Mouse (Mus musculus) liver, postnatal 0 days (tissue): ENCODE results near the gene Arhgap35.

ENCODE experiments used
- CTCF ChIP-seq: sonication (generic); IDR thresholded peaks from 2 replicates; pipeline ENCODE4 v1.5.1; 2016; ENCODE audit warnings: antibody characterized with exemption, low read depth
- EP300 ChIP-seq: IDR thresholded peaks from 2 replicates; pipeline ENCODE4 v1.6.1; 2016; ENCODE audit warnings: antibody characterized with exemption, low read depth, mild to moderate bottlenecking

- TF ChIP-seq CTCF (no peak), EP300 (no peak)
Measured at GRCm38 (mm10) chr7:16453118-16453711, 161.6 kb downstream of the Arhgap35 start.
